Mouse (Mus musculus) olfactory bulb, adult 2 months (tissue): ENCODE data around the gene Rps12-ps3. TPM values are rescaled to one million over a fixed set of nuclear protein-coding genes. Genes with fewer than 3 reads are reported as not detected.

Experiments used
- H3K27ac ChIP-seq: fragments of 200-500 bp; 2 replicates; pipeline ENCODE4 v1.5.1; 2012; ENCODE audit warnings: low read depth, low read length; ENCODE audit not compliant: insufficient read depth
- H3K4me1 ChIP-seq: fragments of 200-500 bp; 2 replicates; pipeline ENCODE4 v1.6.1; 2012; ENCODE audit warnings: low read length; ENCODE audit not compliant: control insufficient read depth, insufficient read depth
- H3K4me3 ChIP-seq: fragments of 200-500 bp; 2 replicates; pipeline ENCODE4 v1.5.1; 2012; ENCODE audit warnings: mild to moderate bottlenecking, low read depth, low read length, moderate library complexity; ENCODE audit not compliant: insufficient read depth
- CTCF ChIP-seq: fragments of 200-500 bp; IDR thresholded peaks from 2 replicates; pipeline ENCODE4 v1.5.1; 2012; ENCODE audit warnings: low read depth, mild to moderate bottlenecking, low read length, moderate library complexity; ENCODE audit not compliant: insufficient read depth
- POLR2A ChIP-seq: fragments of 200-500 bp; IDR thresholded peaks from 2 replicates; pipeline ENCODE4 v1.6.1; 2012; ENCODE audit warnings: mild to moderate bottlenecking, low read depth, low read length, moderate library complexity; ENCODE audit not compliant: insufficient read depth
- WGBS: fragments of 180-500 bp; shearing (Covaris S2); methylation state at CpG from one replicate; pipeline ENCODE4 v1.1.7; 2018; 5-methylcytosine and 5-hydroxymethylcytosine counted together
- polyA plus RNA-seq: library from polyadenylated mRNA; stranded (reverse); fragments of >200 nt; gene quantifications from 2 replicates; pipeline ENCODE4 v1.2.4, GENCODE M21; 2012; ENCODE audit warnings: low replicate concordance; ENCODE audit not compliant: missing spikeins, insufficient read depth, insufficient read length

Rps12-ps3 gene
- polyA plus RNA-seq, 1 experiment = not detected

GRCm38 (mm10) chr19:59349329-59349960 lies 27.4 kb downstream of the Rps12-ps3 start:
- TF ChIP-seq CTCF = no peak
- TF ChIP-seq POLR2A = no peak
- WGBS = 92% methylated on average over 6 of the region's 6 CpGs
- H3K27ac ChIP-seq = no peak overlapping the region
- peaks cover 5% of the 10 kb centered on the region for H3K4me1 ChIP-seq
- no peak overlapping the region for H3K4me3 ChIP-seq

- Histone ChIP-seq H3K4me3 (no peak overlapping the region), H3K27ac (no peak overlapping the region), H3K4me1 (no peaks in the 10 kb centered on the region)
- TF ChIP-seq CTCF (no peak), POLR2A (no peak)
- WGBS = 94% methylated on average over 7 of the region's 7 CpGs
Measured at GRCm38 (mm10) chr19:59350273-59350903, 28.3 kb downstream of the Rps12-ps3 start.

GRCm38 (mm10) chr19:59351151-59351889 lies 29.2 kb downstream of the Rps12-ps3 start:
- TF ChIP-seq CTCF (no peak), POLR2A (no peak)
- Histone ChIP-seq H3K4me1 (no peaks in the 10 kb centered on the region), H3K27ac (no peak overlapping the region), H3K4me3 (no peak overlapping the region)
- whole genome bisulfite sequencing = 60% methylated on average over 15 of the region's 15 CpGs

- no peak overlapping the region for H3K27ac ChIP-seq
- H3K4me1 ChIP-seq = no peaks in the 10 kb centered on the region
- 76% methylated on average over 3 of the region's 3 CpGs for WGBS
- TF ChIP-seq POLR2A = no peak
- no peak for TF ChIP-seq CTCF
- H3K4me3 ChIP-seq = no peak overlapping the region
Measured at GRCm38 (mm10) chr19:59352760-59353159, 30.7 kb downstream of the Rps12-ps3 start.

GRCm38 (mm10) chr19:59354906-59355305 lies 32.8 kb downstream of the Rps12-ps3 start:
- H3K27ac ChIP-seq = no peak overlapping the region
- WGBS = 82% methylated on average over 2 of the region's 2 CpGs
- H3K4me1 ChIP-seq = no peaks in the 10 kb centered on the region
- H3K4me3 ChIP-seq = no peak overlapping the region
- no peak for TF ChIP-seq CTCF
- TF ChIP-seq POLR2A = no peak

- Histone ChIP-seq H3K4me3 (no peak overlapping the region), H3K4me1 (no peaks in the 10 kb centered on the region), H3K27ac (no peak overlapping the region)
- no peak for TF ChIP-seq CTCF
- TF ChIP-seq POLR2A = no peak
- 94% methylated on average over 3 of the region's 3 CpGs for WGBS
Measured at GRCm38 (mm10) chr19:59356388-59356787, 34.3 kb downstream of the Rps12-ps3 start.

- no peak overlapping the region for H3K4me3 ChIP-seq
- TF ChIP-seq POLR2A (no peak), CTCF (no peak)
- no peaks in the 10 kb centered on the region for H3K4me1 ChIP-seq
- H3K27ac ChIP-seq = no peak overlapping the region
- WGBS = 87% methylated on average over 14 of the region's 14 CpGs
Measured at GRCm38 (mm10) chr19:59356843-59357595, 34.9 kb downstream of the Rps12-ps3 start.

GRCm38 (mm10) chr19:59357878-59358277 lies 35.8 kb downstream of the Rps12-ps3 start:
- no peak overlapping the region for H3K27ac ChIP-seq
- H3K4me1 ChIP-seq = no peaks in the 10 kb centered on the region
- TF ChIP-seq CTCF = no peak
- TF ChIP-seq POLR2A = no peak
- H3K4me3 ChIP-seq = no peak overlapping the region
- 90% methylated on average over 4 of the region's 4 CpGs for WGBS
